Mouse (Mus musculus) small intestine, adult 2 months (tissue): ENCODE measurements around the gene Slc39a1.

Source experiments
- CTCF ChIP-seq: fragments of 200-500 bp; IDR thresholded peaks from 2 replicates; pipeline ENCODE4 v1.5.1; 2012; ENCODE audit warnings: low read depth, mild to moderate bottlenecking, control low read depth, inconsistent platforms, low read length, moderate library complexity, mixed read lengths; ENCODE audit not compliant: insufficient replicate concordance, insufficient read length; ENCODE audit errors: extremely low read depth
- POLR2A ChIP-seq: fragments of 200-500 bp; IDR thresholded peaks from 2 replicates; pipeline ENCODE4 v1.6.1; 2012; ENCODE audit warnings: low read depth, mild to moderate bottlenecking, control low read depth, inconsistent platforms, low read length, moderate library complexity

DNA sequence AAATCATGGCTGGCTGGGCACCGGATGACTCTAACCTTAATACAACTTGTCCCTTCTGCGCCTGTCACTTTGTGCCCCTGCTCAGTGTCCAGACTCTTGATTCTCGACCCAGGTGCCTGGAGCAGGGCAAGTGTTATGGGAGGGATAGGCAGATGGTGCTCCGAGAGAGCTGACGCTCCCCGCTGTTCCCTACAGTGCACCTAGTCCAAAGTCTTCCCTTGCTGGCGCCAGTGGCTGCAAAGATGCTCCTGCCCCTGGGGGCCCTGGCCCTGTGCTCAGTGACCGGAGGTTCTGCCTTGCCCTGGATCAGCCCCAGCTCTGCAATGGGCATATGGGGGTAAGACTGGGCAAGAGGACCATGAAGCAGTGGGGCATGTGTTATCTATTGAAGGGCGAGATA is 29.8 kb downstream of the Slc39a1 start:
- no peak for TF ChIP-seq CTCF
- TF ChIP-seq POLR2A: no peak
